Mouse (Mus musculus): ENCODE results near the gene Bmper.

DNA sequence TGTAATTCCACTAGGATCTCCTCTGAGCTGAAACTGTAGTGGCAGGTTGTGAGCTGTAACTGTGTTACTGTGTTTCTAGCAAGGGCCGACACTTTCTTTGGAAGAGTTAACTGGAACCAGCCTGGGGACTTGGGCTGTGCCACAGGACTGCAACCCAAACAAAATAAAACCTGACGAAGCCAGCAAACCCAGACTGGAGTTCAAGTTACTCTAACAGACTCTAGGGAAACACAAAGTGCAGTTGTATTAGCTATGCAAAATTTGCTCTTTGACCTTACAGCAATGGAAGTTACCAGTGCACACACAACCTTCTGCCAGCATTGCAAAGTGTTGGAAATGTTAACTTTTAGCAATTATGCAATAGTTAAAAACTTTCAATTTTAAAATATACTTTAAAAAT is 140.3 kb downstream of the Bmper start:
- TF ChIP-seq GATA1 (IDR thresholded peaks at IDR 0.05; ENCODE audit: low read length): no peak
- no peak for TF ChIP-seq TAL1 (IDR thresholded peaks at IDR 0.05; ENCODE audit: low read length)

Measured in erythroblast, embryonic 14.5 days (primary cell).